Mouse (Mus musculus) heart, postnatal 0 days (tissue): ENCODE measurements around the gene Zfp747.

ENCODE experiments used
- CTCF ChIP-seq: IDR thresholded peaks from 2 replicates; pipeline ENCODE4 v1.5.1; 2016; ENCODE audit warnings: antibody characterized with exemption, control low read depth, low read depth
- EP300 ChIP-seq: IDR thresholded peaks from 2 replicates; pipeline ENCODE4 v1.6.1; 2016; ENCODE audit warnings: antibody characterized with exemption, low read depth

- TF ChIP-seq EP300 (no peak), CTCF (no peak)
Observed at GRCm38 (mm10) chr7:127346676-127347075, 29.2 kb downstream of the Zfp747 start.
